Mouse (Mus musculus) thymus, adult 2 months (tissue): ENCODE measurements at regions not wholly inside any gene's neighbourhood (a gene's known extent, or its start where the extent isn't known, plus 50 kb on each side); places are given as distances from the start of the nearest gene placed in this dataset.

Source experiments
- CTCF ChIP-seq: fragments of 200-500 bp; IDR thresholded peaks from 2 replicates; pipeline ENCODE4 v1.5.1; 2012; ENCODE audit warnings: mild to moderate bottlenecking, control low read depth, low read length, moderate library complexity, borderline replicate concordance; ENCODE audit not compliant: control insufficient read depth, poor library complexity, insufficient read depth; ENCODE audit errors: extremely low read depth
- POLR2A ChIP-seq: fragments of 200-500 bp; IDR thresholded peaks from 2 replicates; pipeline ENCODE4 v1.6.1; 2012; ENCODE audit warnings: mild to moderate bottlenecking, low read length, control low read depth, moderate library complexity; ENCODE audit not compliant: control insufficient read depth, poor library complexity, insufficient read depth; ENCODE audit errors: extremely low read depth

- TF ChIP-seq CTCF (no peak), POLR2A (no peak)
Observed at GRCm38 (mm10) chr10:122525360-122525759, 77.1 kb downstream of the Avpr1a start.
